Mouse (Mus musculus) c-Kit-positive CD71-positive TER-119-negative erythroid progenitor cells, embryonic 14.5 days (primary cell): ENCODE data around the gene Gm20388.

Experiments used
- DNase-seq: peaks from one replicate; pipeline ENCODE4 v3.0.0-alpha.2; 2013; ENCODE audit warnings: low read depth

The Gm20388 gene

DNA sequence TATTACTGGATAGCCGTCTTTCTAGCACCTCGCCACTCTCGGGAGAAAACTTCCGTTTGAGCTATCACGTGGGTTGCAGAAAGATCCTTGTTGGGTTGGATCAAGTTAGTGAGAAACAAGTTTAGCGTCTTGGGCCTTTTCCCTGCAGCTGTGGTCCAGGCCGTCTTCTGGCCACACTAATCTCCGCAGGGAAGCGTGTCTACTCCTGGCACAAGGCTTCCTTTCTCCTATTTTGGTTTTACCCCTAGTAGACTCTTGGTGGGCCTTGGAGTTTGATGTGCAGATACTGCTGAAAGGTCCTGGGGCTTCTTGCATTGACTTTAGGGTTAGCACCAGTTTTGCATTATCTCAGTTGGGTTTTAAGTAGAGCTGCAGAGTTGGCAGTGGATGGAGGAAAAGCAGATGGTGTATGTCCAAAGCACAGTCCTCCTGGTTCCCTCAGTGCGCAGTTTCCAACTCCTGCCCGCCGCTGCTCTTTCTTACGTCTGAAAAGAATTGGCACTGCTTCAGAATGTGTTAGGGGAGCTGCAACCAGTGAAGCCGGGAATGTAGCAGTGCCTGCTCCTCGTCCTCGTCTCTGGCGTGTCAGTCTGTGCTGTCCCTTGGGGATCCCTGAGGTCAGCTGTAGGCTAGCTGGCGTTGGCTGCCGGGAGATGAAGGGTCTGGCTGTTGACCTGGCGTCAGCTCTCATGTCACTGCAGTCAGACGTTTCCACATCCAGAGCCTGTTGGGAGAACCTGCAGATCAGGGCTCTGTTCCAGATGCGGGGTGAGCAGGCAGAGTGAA, 2107.6 kb downstream of the Gm20388 start:
- DNase-seq, result no peak

- DNase-seq, result no peak
Measured at GRCm38 (mm10) chr8:122019162-122019561, 2108.5 kb downstream of the Gm20388 start.

- no peak for DNase-seq
Measured at GRCm38 (mm10) chr8:122020050-122020771, 2109.6 kb downstream of the Gm20388 start.

- DNase-seq, result no peak
Measured at GRCm38 (mm10) chr8:122021725-122022124, 2111.1 kb downstream of the Gm20388 start.

DNA sequence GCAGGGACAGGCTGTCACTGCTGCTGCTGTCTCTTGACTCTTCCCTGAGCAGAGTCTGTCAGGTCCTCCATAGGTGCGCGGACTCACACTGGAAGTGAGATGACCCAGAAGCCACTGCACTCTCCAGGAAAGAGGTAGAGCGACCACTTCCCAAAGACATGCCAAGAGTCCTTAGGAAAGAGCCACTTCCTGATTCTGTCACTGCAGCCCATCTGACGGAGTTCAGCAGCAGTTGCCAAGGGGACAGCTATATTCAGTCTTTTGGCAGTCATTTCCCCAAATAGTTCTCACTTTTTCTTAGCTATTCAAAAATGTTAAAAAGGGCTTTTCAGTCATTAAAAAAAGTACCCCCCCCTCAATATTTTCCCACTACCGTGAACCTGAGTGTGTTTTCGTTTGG, 2111.6 kb downstream of the Gm20388 start:
- no peak for DNase-seq

GRCm38 (mm10) chr8:122022705-122023104, 2112.1 kb downstream of the Gm20388 start:
- no peak for DNase-seq

GRCm38 (mm10) chr8:122025546-122025945, 2114.9 kb downstream of the Gm20388 start:
- no peak for DNase-seq

DNA sequence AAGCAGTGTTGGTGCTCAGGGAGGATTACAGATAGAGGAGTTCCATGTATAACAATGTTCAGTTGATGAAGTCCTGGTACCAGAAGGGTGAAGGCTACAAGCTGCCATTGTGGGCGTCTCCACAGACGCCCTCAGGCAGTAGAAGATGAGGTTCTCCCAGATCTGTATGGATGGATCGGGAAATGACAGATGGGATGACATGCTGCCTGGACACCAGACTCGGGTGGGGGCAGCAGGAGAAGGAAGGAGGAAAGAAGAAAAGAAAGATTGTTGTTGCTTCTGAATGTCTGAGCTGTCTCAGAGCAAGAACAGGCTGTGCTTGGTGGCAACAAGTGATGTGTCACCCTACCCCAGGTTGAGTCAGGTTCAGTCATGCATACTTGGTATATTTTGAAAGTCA, 2117.5 kb downstream of the Gm20388 start:
- DNase-seq, result no peak

GRCm38 (mm10) chr8:122030965-122031364, 2120.3 kb downstream of the Gm20388 start:
- DNase-seq, result no peak

- no peak for DNase-seq
Measured at GRCm38 (mm10) chr8:122032741-122033140, 2122.1 kb downstream of the Gm20388 start.

GRCm38 (mm10) chr8:122035543-122035942, 2124.9 kb downstream of the Gm20388 start:
- no peak for DNase-seq

GRCm38 (mm10) chr8:122036325-122036724, 2125.7 kb downstream of the Gm20388 start:
- DNase-seq, result no peak

DNA sequence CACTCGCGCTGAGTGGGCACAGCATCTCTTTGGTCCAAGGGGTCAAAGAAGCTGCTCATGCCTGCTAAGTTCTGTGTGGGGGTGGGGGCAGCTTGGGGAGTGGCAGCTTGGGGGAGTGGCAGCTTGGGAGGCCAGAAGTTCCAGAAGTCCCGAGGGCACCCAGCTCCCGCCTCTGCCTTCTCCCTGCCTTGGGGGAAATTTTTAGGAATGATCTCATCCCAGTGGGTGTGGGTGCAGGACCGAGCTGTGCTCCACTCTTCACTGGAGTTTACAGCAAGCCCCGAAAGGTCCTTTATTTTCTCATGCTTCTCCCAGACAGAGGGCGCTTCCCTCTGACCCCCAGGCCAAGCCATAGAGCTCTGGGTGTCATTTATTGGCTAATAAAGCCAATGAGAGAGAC, 2126.6 kb downstream of the Gm20388 start:
- no peak for DNase-seq

DNA sequence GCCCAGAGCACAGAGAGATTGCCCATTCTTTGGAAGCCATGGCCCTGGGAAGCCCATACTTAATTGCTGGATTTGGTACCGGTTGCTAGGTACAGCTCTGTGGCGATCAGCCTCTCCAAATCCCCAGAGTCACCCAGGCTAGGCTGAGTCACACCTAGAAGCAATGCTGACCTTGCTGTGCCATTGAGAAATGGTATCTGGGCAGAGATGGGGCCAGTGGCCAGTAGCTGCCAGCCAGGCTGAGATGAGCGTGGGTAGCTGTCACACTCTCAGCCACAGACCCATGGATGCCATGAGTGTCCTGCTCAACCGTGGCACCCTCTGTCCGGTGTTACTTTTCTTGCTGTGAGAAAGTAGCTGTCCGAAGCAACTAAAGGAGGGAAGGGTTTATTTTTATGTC, 2127.4 kb downstream of the Gm20388 start:
- DNase-seq, result no peak

DNA sequence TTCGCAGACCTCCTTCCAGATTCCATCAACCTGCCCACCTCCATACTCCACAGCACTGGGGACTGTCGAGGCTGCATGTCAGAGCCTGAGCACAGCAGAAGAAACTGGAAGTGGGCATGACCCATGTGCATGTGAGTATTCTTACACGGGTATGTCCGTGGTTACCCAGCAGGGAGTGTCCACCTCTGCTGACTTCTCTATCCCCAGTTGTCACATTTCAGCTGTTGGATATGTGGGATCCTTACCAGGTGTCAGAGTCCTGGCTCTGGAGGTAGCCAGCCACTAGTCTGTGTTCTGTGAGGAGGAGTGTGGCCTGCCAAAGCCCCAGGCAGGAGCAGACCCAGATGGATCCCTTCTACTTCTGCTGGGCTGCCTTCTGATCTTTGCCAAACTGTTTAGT, 2128.8 kb downstream of the Gm20388 start:
- DNase-seq, result no peak

DNA sequence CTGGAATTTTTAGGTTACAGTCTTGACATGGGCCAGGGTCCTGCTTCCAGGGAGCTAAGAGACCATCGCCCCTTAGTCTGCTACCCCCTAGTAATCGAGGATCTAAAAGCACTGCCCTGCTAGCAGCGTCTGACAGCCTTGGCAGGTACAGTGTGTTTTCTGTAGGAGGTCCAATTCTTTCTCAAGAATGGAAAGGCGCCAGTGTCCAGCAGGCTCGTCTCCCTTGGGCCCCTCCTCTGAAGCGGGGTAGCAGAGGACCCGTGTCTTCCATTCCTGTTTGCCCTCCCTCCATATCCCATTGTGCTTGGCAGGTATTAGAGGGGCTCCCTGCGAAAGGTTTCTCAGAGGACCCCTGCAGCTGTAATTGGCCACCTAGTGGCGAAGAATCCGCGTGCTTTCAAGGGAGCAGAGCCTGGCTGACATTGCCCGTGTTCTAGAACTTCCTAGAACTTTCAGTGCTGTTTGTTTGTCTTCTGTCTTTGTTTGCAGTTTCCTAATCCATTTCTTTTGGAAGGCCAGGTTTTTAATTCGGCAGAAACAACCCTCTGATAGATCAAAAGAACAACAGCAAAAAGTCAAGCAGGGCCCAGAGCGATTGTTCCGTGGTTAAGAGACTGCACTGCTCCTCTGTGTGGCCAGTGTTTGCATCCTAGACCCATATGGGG, 2136.7 kb downstream of the Gm20388 start:
- no peak for DNase-seq

- DNase-seq, result no peak
Measured at GRCm38 (mm10) chr8:122049266-122049665, 2138.6 kb downstream of the Gm20388 start.

- DNase-seq, result no peak
Measured at GRCm38 (mm10) chr8:122049923-122050322, 2139.3 kb downstream of the Gm20388 start.

GRCm38 (mm10) chr8:122050620-122051019, 2140.0 kb downstream of the Gm20388 start:
- no peak for DNase-seq

- no peak for DNase-seq
Measured at GRCm38 (mm10) chr8:122055321-122055720, 2144.7 kb downstream of the Gm20388 start.

- no peak for DNase-seq
Measured at GRCm38 (mm10) chr8:122056113-122056512, 2145.5 kb downstream of the Gm20388 start.

DNA sequence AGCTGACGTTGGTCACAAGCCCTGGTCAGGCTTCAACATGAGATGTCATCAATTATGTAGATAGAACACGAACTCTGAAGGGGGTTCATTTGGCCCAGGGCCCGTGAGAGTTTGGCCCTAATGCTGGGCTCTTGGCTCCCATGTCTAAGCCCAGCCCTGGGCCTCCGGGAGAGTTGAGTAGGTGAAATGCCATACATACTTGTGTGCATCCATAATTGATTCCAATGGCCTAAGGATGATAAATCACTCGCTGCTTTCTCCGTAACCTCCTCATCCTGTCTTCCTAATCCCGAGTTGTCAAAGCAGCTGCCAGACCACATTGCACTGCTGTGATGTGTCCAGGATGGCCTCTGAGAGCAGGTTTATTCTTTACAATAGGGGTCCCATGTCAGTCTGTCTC, 2146.2 kb downstream of the Gm20388 start:
- DNase-seq, result no peak

GRCm38 (mm10) chr8:122058510-122058909, 2147.9 kb downstream of the Gm20388 start:
- DNase-seq, result no peak
